Mouse (Mus musculus) activated CD4-positive, CD25-positive, alpha-beta regulatory T cell, adult 4 months (primary cell): ENCODE results near the gene Commd3. TPM values are rescaled to one million over a fixed set of nuclear protein-coding genes. Genes with fewer than 3 reads are reported as not detected.

Experiments used
- ATAC-seq: one replicate; pipeline ENCODE4 v1.8.0; 2017
- polyA plus RNA-seq, 2 experiments: library from polyadenylated mRNA; unstranded; fragments of 100-300 nt; shearing (Covaris generic); gene quantifications; one replicate each; pipeline ENCODE4 v1.2.1; 2017

Gene Commd3
- polyA plus RNA-seq, 2 experiments from 2014 or later, result 210 to 227 TPM

DNA sequence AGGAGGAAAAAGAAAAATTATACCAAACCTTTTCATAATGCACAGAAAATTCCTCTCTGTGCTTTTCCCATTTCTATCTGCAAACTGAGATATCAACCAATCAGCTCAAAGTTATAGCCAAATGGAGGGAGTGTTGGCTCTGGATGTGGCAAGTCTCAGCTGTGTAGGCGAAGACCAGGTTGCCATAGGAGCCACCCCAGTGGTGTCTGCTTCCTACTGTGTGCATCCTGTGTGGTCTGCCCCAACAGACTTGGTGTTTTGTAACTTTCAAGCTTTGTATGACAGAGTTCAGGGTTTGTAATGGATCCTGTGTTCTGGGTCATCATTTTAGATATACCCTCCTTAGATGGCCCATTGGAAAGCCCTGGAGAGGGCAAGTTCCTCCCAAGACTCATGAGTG, 52.3 kb downstream of the Commd3 start:
- ATAC-seq, result no peak

Other genes with a start within 250 kb of the Commd3 start
- 10 to 100 TPM; 10.9 to 11.1 TPM for gene Bmi1, start 4.6 kb downstream of the Commd3 start, polyA plus RNA-seq
- not detected for gene Spag6, start 21.6 kb downstream of the Commd3 start, polyA plus RNA-seq